ENCODE assay signal across 7 mouse cellular contexts in the genomic region with DNA sequence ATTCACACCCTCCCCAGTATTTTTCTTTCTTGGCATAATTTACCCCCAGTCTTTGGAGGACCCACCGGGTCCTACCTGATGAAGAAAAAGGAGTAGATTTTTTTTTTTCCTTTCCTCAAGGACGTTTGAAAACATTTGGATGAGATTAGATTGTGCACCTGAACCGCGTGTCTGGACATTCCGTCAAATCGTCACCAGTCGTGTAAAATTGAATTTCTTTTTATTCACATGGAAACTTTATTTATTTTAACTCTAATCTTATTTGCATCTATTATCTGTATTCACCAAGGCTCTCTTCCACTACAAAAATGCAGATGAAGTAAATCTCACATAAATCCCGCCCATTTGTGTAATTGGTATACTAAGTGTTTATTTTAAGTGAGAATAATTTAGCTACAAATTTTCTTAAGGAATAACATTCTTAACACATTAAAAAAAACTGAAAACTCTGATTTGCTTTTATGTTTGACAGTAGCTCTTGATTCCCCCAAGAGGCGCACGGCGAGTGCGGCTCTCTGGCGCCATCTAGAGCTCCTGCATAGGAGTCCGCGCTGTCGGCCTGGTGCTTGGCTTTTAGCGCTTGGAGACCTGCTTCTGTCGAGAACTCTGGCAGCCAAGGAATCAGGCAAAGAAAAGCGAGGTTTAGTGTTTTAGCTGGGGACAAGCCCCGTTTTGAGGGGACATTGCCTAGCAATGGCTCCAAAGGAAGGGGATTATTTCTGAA. TPM values are rescaled to one million over a fixed set of nuclear protein-coding genes. Genes with fewer than 3 reads are reported as not detected.
DNase-seq lines count a peak whose midpoint lies in the region; ATAC-seq lines count a peak whose summit lies in the region.

No protein-coding gene starts in this region.

- peak overlapping the region; percentile 46 for H3K4me2 ChIP-seq in midbrain, embryonic 13.5 days (replicated peaks)

- peak; percentile 62; the same call in 1 of the 2 replicates for ATAC-seq in midbrain, embryonic 13.5 days

- H3K9ac ChIP-seq in midbrain, embryonic 13.5 days (replicated peaks): peak overlapping the region; percentile 53

- no peaks in the 10 kb centered on the region for H3K9me3 ChIP-seq in embryonic facial prominence, embryonic 10.5 days
- no peaks in the 10 kb centered on the region for H3K9me3 ChIP-seq in limb, embryonic 10.5 days (replicated peaks)
- no peaks in the 10 kb centered on the region for H3K9me3 ChIP-seq in midbrain, embryonic 13.5 days

- peaks cover 95% of the 10 kb centered on the region for H3K27me3 ChIP-seq in embryonic facial prominence, embryonic 10.5 days (replicated peaks; ENCODE audit: low read depth, poor library complexity, severe bottlenecking)
- H3K27me3 ChIP-seq in limb, embryonic 10.5 days (ENCODE audit: low read depth, poor library complexity, severe bottlenecking): peaks cover 93% of the 10 kb centered on the region
- peaks cover 76% of the 10 kb centered on the region for H3K27me3 ChIP-seq in midbrain, embryonic 13.5 days

- H3K27ac ChIP-seq in embryonic facial prominence, embryonic 10.5 days (replicated peaks): no peak overlapping the region
- H3K27ac ChIP-seq in limb, embryonic 10.5 days: no peak overlapping the region
- peak overlapping the region; percentile 85 for H3K27ac ChIP-seq in midbrain, embryonic 13.5 days

- DNase-seq in adrenal gland, postnatal 14 days: peak; percentile 93
- peak; percentile 92 for DNase-seq in embryonic facial prominence, embryonic 10.5 days (ENCODE audit: low spot score)
- peak; percentile 96 for DNase-seq in heart, adult 11 months
- peak; percentile 68 for DNase-seq in kidney, adult 11 months
- DNase-seq in limb, embryonic 10.5 days (ENCODE audit: low spot score): peak; percentile 93
- peak; percentile 75 for DNase-seq in spleen, adult 12 weeks (ENCODE audit: low spot score)

- H3K4me3 ChIP-seq in embryonic facial prominence, embryonic 10.5 days: peak overlapping the region; percentile 49
- peak overlapping the region; percentile 40 for H3K4me3 ChIP-seq in limb, embryonic 10.5 days
- H3K4me3 ChIP-seq in midbrain, embryonic 13.5 days (replicated peaks): peak overlapping the region; percentile 37

- under 1% methylated on average over 20 of the region's 20 CpGs for WGBS in embryonic facial prominence, embryonic 10.5 days
- WGBS in limb, embryonic 10.5 days: 1% methylated on average over 20 of the region's 20 CpGs
- under 1% methylated on average over 20 of the region's 20 CpGs for WGBS in midbrain, embryonic 13.5 days

- no peaks in the 10 kb centered on the region for H3K36me3 ChIP-seq in embryonic facial prominence, embryonic 10.5 days (replicated peaks)
- H3K36me3 ChIP-seq in limb, embryonic 10.5 days: no peaks in the 10 kb centered on the region
- H3K36me3 ChIP-seq in midbrain, embryonic 13.5 days: no peaks in the 10 kb centered on the region

- H3K4me1 ChIP-seq in embryonic facial prominence, embryonic 10.5 days: peaks cover 51% of the 10 kb centered on the region
- H3K4me1 ChIP-seq in limb, embryonic 10.5 days: peaks cover 50% of the 10 kb centered on the region
- H3K4me1 ChIP-seq in midbrain, embryonic 13.5 days (replicated peaks): peaks cover 52% of the 10 kb centered on the region

RNA-seq across cellular contexts. Expression of gene Sp9, which starts 6.6 kb away (rescaled TPM):
- total RNA-seq in adrenal gland, postnatal 14 days (2021): not detected in 2 replicates
- polyA plus RNA-seq in embryonic facial prominence, embryonic 10.5 days (2016; fragmentation: Nextera tagmentation; extraction: Ambion mirVana): 0.39 and 0.67 TPM in 2 replicates
- 0.19 and 0.36 TPM in 2 replicates for polyA plus RNA-seq in limb, embryonic 10.5 days (2016; fragmentation: Nextera tagmentation; extraction: Ambion mirVana)
- 6.1 and 8.9 TPM in 2 replicates for polyA plus RNA-seq in midbrain, embryonic 13.5 days (2015; fragmentation: Nextera tagmentation; extraction: Ambion mirVana)

RNA-seq across cellular contexts. Expression of gene Scrn3, which starts 34.1 kb away (rescaled TPM):
- 17.6 and 20.3 TPM in 2 replicates for total RNA-seq in adrenal gland, postnatal 14 days (2021)
- polyA plus RNA-seq in embryonic facial prominence, embryonic 10.5 days (2016; fragmentation: Nextera tagmentation; extraction: Ambion mirVana): 14.7 and 15.3 TPM in 2 replicates
- 14.7 and 16.5 TPM in 2 replicates for polyA plus RNA-seq in limb, embryonic 10.5 days (2016; fragmentation: Nextera tagmentation; extraction: Ambion mirVana)
- 8.1 and 9.6 TPM in 2 replicates for polyA plus RNA-seq in midbrain, embryonic 13.5 days (2015; fragmentation: Nextera tagmentation; extraction: Ambion mirVana)

RNA-seq across cellular contexts. Expression of gene Cir1, which starts 34.2 kb away (rescaled TPM):
- 18.6 and 22.0 TPM in 2 replicates for total RNA-seq in adrenal gland, postnatal 14 days (2021)
- 16.8 and 18.0 TPM in 2 replicates for polyA plus RNA-seq in embryonic facial prominence, embryonic 10.5 days (2016; fragmentation: Nextera tagmentation; extraction: Ambion mirVana)
- 12.2 and 14.3 TPM in 2 replicates for polyA plus RNA-seq in limb, embryonic 10.5 days (2016; fragmentation: Nextera tagmentation; extraction: Ambion mirVana)
- 34.0 and 34.8 TPM in 2 replicates for polyA plus RNA-seq in midbrain, embryonic 13.5 days (2015; fragmentation: Nextera tagmentation; extraction: Ambion mirVana)

RNA-seq across cellular contexts. Expression of gene Ola1, which starts 59.6 kb away (rescaled TPM):
- total RNA-seq in adrenal gland, postnatal 14 days (2021): 45.0 and 47.3 TPM in 2 replicates
- 100 and 101 TPM in 2 replicates for polyA plus RNA-seq in embryonic facial prominence, embryonic 10.5 days (2016; fragmentation: Nextera tagmentation; extraction: Ambion mirVana)
- polyA plus RNA-seq in limb, embryonic 10.5 days (2016; fragmentation: Nextera tagmentation; extraction: Ambion mirVana): 107 and 112 TPM in 2 replicates
- 80.9 and 96.4 TPM in 2 replicates for polyA plus RNA-seq in midbrain, embryonic 13.5 days (2015; fragmentation: Nextera tagmentation; extraction: Ambion mirVana)
